Mouse (Mus musculus): ENCODE measurements at regions not wholly inside any gene's neighbourhood (a gene's known extent, or its start where the extent isn't known, plus 50 kb on each side); places are given as distances from the start of the nearest gene placed in this dataset.
A peak's percentile ranks its signal among the peaks of the same experiment; 100 is the strongest.

DNA sequence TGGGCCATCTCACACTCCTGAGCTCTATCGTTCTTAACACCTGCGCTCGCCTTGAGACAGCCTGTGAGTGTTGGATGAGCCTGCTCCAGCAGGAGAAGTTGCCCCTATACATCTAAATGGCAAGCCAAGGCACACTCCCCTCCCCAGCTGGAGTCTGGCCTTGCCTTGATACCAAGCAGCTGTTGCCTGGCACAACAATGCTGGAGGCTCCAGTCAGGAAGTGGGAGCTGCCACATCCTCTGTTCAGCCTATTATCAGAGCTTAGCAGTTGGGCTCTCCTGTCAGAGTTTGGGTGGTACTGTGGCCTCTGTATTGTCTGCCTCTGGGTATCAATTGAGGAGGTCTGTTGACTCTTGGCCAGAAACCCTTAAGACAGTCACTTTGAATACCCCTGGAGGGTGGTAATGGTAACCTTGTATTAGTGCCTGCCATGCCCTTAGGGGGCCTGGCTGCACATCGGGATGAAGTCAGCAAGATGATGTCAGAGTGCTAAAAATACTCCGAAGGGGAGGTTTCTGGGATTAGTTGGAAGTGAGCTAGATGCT, 227.4 kb upstream of the Jarid2 start:
- Histone ChIP-seq H3K4me2 (ENCODE audit: low read length) (no peak overlapping the region), H3K9ac (ENCODE audit: low read depth, low read length) (no peak overlapping the region), H3K9me3 (replicated peaks; ENCODE audit: low read length) (no peaks in the 10 kb centered on the region), H3K27me3 (ENCODE audit: insufficient read depth, low read length) (no peaks in the 10 kb centered on the region), H3K4me1 (replicated peaks; ENCODE audit: insufficient read depth, low read length) (0 out of 2 replicates have a peak, but pooled peaks cover 6% of the 10 kb centered on the region), H3K4me3 (replicated peaks; ENCODE audit: low read depth, low read length) (no peak overlapping the region), H3K27ac (0 out of 2 replicates have a peak overlapping the region, but pooled peaks have one; percentile 25), H3K36me3 (ENCODE audit: insufficient read depth, low read length) (no peaks in the 10 kb centered on the region)
- TF ChIP-seq CTCF (IDR thresholded peaks at IDR 0.05; ENCODE audit: low read depth): no peak
- ATAC-seq (replicated peaks; ENCODE audit: low FRiP score, low read depth) (0 out of 2 replicates have a peak, but pooled peaks have one; percentile 40), DNase-seq (ENCODE audit: low spot score) (peak; percentile 50)
- WGBS: 40% methylated on average over 5 of the region's 5 CpGs

DNA sequence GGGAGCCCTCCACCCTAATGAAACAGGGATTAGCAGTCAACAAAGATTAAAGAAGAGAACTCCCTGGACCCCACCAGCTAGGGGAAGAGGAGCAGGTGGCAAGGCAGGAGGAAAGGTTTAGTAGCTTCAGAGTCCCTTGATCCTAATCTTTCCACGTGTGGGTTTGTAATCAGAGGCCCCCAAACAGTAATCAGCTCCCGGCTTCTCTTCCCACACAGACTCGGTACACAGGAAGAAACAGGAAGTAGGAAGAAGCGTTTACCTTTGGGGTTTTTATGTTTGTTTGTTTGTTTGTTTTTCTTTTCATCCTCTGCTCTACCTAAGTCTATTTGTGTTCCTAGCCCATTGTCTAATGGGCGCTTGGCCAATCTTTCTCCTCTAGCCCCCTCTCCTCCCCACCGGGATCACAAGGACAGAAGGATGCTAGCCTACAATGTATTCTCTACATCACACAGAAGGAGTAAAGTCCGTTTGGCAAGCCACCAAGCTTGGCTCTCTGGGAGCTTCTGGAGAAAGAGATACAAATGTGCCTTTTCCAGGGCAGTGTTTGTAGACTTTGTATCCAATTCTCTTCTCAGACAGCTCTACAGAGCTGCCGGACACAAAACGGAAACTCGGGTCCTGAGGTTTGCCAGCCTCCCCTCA, 226.5 kb upstream of the Jarid2 start:
- Histone ChIP-seq H3K4me3 (replicated peaks; ENCODE audit: low read depth, low read length) (no peak overlapping the region), H3K4me1 (replicated peaks; ENCODE audit: insufficient read depth, low read length) (0 out of 2 replicates have a peak, but pooled peaks cover 6% of the 10 kb centered on the region), H3K36me3 (ENCODE audit: insufficient read depth, low read length) (no peaks in the 10 kb centered on the region), H3K27ac (peak overlapping the region; percentile 76; the same call in 1 of the 2 replicates), H3K4me2 (ENCODE audit: low read length) (no peak overlapping the region), H3K27me3 (ENCODE audit: insufficient read depth, low read length) (no peaks in the 10 kb centered on the region), H3K9me3 (replicated peaks; ENCODE audit: low read length) (no peaks in the 10 kb centered on the region), H3K9ac (ENCODE audit: low read depth, low read length) (no peak overlapping the region)
- ATAC-seq (replicated peaks; ENCODE audit: low FRiP score, low read depth) (peak; percentile 40; the same call in 1 of the 2 replicates), DNase-seq (ENCODE audit: low spot score) (peak; percentile 60)
- TF ChIP-seq CTCF (IDR thresholded peaks at IDR 0.05; ENCODE audit: low read depth): no peak
- WGBS: 53% methylated on average over 10 of the region's 10 CpGs

GRCm38 (mm10) chr13:44503257-44503950, 225.9 kb upstream of the Jarid2 start:
- TF ChIP-seq CTCF (IDR thresholded peaks at IDR 0.05; ENCODE audit: low read depth): no peak
- ATAC-seq (replicated peaks; ENCODE audit: low FRiP score, low read depth): peak; percentile 66
- Histone ChIP-seq H3K27me3 (ENCODE audit: insufficient read depth, low read length) (no peaks in the 10 kb centered on the region), H3K4me3 (replicated peaks; ENCODE audit: low read depth, low read length) (no peak overlapping the region), H3K27ac (peak overlapping the region; percentile 76; the same call in 1 of the 2 replicates), H3K9me3 (replicated peaks; ENCODE audit: low read length) (no peaks in the 10 kb centered on the region), H3K9ac (ENCODE audit: low read depth, low read length) (no peak overlapping the region), H3K36me3 (ENCODE audit: insufficient read depth, low read length) (no peaks in the 10 kb centered on the region), H3K4me2 (ENCODE audit: low read length) (no peak overlapping the region), H3K4me1 (replicated peaks; ENCODE audit: insufficient read depth, low read length) (0 out of 2 replicates have a peak, but pooled peaks cover 6% of the 10 kb centered on the region)
- WGBS: 53% methylated on average over 15 of the region's 15 CpGs
- peak; percentile 94 for DNase-seq (ENCODE audit: low spot score)

GRCm38 (mm10) chr13:44504455-44504854, 224.8 kb upstream of the Jarid2 start:
- Histone ChIP-seq H3K4me1 (replicated peaks; ENCODE audit: insufficient read depth, low read length) (peaks cover 8% of the 10 kb centered on the region; the same call in 1 of the 2 replicates), H3K27me3 (ENCODE audit: insufficient read depth, low read length) (no peaks in the 10 kb centered on the region), H3K9ac (ENCODE audit: low read depth, low read length) (no peak overlapping the region), H3K36me3 (ENCODE audit: insufficient read depth, low read length) (no peaks in the 10 kb centered on the region), H3K4me2 (ENCODE audit: low read length) (no peak overlapping the region), H3K4me3 (replicated peaks; ENCODE audit: low read depth, low read length) (no peak overlapping the region), H3K9me3 (replicated peaks; ENCODE audit: low read length) (no peaks in the 10 kb centered on the region), H3K27ac (peak overlapping the region; percentile 3; the same call in 1 of the 2 replicates)
- 73% methylated on average over 6 of the region's 6 CpGs for WGBS
- ATAC-seq (replicated peaks; ENCODE audit: low FRiP score, low read depth): no peak
- no peak for DNase-seq (ENCODE audit: low spot score)
- no peak for TF ChIP-seq CTCF (IDR thresholded peaks at IDR 0.05; ENCODE audit: low read depth)

- Histone ChIP-seq H3K9ac (ENCODE audit: low read depth, low read length) (no peak overlapping the region), H3K4me1 (replicated peaks; ENCODE audit: insufficient read depth, low read length) (peaks cover 7% of the 10 kb centered on the region; the same call in 1 of the 2 replicates), H3K4me3 (replicated peaks; ENCODE audit: low read depth, low read length) (no peak overlapping the region), H3K4me2 (ENCODE audit: low read length) (no peak overlapping the region), H3K27ac (no peak overlapping the region), H3K9me3 (replicated peaks; ENCODE audit: low read length) (no peaks in the 10 kb centered on the region), H3K27me3 (ENCODE audit: insufficient read depth, low read length) (no peaks in the 10 kb centered on the region), H3K36me3 (ENCODE audit: insufficient read depth, low read length) (no peaks in the 10 kb centered on the region)
- ATAC-seq (replicated peaks; ENCODE audit: low FRiP score, low read depth): no peak
- DNase-seq (ENCODE audit: low spot score): peak; percentile 58
- 44% methylated on average over 5 of the region's 5 CpGs for WGBS
- no peak for TF ChIP-seq CTCF (IDR thresholded peaks at IDR 0.05; ENCODE audit: low read depth)
Observed at GRCm38 (mm10) chr13:44506975-44507374, 222.3 kb upstream of the Jarid2 start.

- H3K9me3 ChIP-seq (replicated peaks; ENCODE audit: low read length): no peaks in the 10 kb centered on the region
- H3K27me3 ChIP-seq (ENCODE audit: insufficient read depth, low read length): no peaks in the 10 kb centered on the region
- H3K36me3 ChIP-seq (ENCODE audit: insufficient read depth, low read length): no peaks in the 10 kb centered on the region
- 34% methylated on average over 11 of the region's 11 CpGs for WGBS
- H3K4me3 ChIP-seq (replicated peaks; ENCODE audit: low read depth, low read length): no peak overlapping the region
- no peak overlapping the region for H3K27ac ChIP-seq
- no peak for TF ChIP-seq CTCF (IDR thresholded peaks at IDR 0.05; ENCODE audit: low read depth)
- H3K9ac ChIP-seq (ENCODE audit: low read depth, low read length): no peak overlapping the region
- DNase-seq (ENCODE audit: low spot score): no peak
- H3K4me1 ChIP-seq (replicated peaks; ENCODE audit: insufficient read depth, low read length): peaks cover 3% of the 10 kb centered on the region; the same call in 1 of the 2 replicates
- no peak for ATAC-seq (replicated peaks; ENCODE audit: low FRiP score, low read depth)
- no peak overlapping the region for H3K4me2 ChIP-seq (ENCODE audit: low read length)
Observed at GRCm38 (mm10) chr13:44509526-44510159, 219.6 kb upstream of the Jarid2 start.

Measured in kidney, postnatal 0 days (tissue).